Mouse (Mus musculus): Measurements from ENCODE around the gene Mboat2.

- TF ChIP-seq CTCF (conservative IDR thresholded peaks at IDR 0.05; ENCODE audit: insufficient read depth, insufficient read length, low read depth, low read length) (no peak), POLR2A (IDR thresholded peaks at IDR 0.05; ENCODE audit: low read depth, low read length) (no peak)
Measured at GRCm38 (mm10) chr12:24848107-24848506, 17.4 kb downstream of the Mboat2 start.

Measured in kidney, adult 2 months (tissue).